Mouse (Mus musculus): ENCODE data around the gene Slc17a8.
A peak's percentile ranks its signal among the peaks of the same experiment; 100 is the strongest.
"Not testable (repeated sequence)": the region's sequence is repeated elsewhere in the genome, so short reads cannot be mapped to it uniquely, and the experiment has no call there.

The Slc17a8 gene

DNA sequence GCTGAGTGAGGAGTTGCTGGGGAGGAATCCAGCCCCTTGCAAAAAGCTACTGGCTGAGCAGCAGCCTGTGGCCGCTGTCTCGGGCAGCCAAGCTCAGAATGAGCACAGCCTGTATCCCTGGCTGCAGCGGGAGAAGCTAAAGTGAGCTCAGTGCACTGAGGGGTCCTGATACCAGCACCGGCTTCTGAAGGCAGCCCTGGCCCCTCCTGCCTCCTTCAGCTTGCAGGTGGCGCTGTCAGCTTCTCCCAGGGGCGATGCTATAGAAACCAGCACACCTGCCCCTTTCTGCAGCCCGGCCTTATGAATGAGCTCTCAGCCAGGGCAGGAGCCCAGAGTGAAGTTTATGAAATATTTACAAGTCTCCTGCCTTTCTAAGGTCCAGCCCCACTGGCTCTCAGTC is at the start of gene Slc17a8:
Gene Slc17a8 (minus strand): TSS at position 125 of the 400 bp plus-strand sequence.
- no peak for ATAC-seq (ENCODE audit: low TSS enrichment)

DNA sequence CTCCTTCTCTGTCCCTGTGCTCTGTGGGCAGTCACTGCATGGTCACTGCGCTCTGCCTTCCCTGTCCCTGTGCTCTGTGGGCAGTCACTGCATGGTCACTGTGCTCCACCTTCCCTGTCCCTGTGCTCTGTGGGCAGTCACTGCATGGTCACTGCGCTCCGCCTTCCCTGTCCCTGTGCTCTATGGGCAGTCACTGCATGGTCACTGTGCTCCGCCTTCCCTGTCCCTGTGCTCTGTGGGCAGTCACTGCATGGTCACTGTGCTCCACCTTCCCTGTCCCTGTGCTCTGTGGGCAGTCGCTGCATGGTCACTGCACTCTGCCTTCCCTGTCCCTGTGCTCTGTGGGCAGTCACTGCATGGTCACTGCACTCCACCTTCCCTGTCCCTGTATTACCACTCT is 49.3 kb upstream of the Slc17a8 start:
- not testable (repeated sequence) for ATAC-seq (ENCODE audit: low TSS enrichment)

DNA sequence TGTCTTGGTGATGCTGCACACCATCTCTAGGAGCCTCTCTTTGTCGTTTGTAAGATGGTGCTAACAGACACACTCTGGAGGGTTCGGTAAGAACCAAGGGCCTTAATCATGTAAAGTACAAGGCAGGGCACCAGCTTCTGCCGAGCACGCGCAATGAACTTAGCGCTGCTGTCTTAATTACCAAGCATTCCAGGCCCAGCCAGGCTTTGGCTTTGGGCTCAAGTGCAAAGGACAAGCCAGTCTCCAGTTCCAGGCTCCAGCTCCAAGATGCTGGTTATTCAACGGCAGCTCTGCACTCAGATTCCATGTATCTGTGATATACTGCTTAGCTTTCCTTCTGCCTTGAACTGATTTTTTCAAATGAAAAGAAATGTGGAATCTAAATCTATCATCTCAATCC is 46.5 kb upstream of the Slc17a8 start:
- no peak for ATAC-seq (ENCODE audit: low TSS enrichment)

DNA sequence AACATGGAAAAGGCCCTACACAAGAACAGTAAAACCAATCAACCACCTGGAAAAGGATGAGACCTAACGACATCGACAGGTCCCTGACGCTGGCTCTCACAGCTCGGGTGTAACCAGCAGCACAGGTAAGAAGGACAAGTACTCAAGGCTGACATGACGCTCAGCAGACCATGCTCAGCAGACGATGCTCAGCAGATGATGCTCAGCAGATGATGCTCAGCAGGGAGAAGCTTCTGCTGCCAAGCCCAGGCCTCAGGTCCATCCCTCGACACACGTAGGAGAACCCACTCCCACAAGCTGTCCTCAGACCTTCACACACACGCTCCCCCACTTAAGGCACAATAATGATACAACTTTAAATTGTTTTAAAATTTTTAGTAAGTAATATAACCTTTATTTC is 44.6 kb upstream of the Slc17a8 start:
- 0 out of 2 replicates have a peak, but pooled peaks have one; percentile 4 for ATAC-seq (ENCODE audit: low TSS enrichment)

DNA sequence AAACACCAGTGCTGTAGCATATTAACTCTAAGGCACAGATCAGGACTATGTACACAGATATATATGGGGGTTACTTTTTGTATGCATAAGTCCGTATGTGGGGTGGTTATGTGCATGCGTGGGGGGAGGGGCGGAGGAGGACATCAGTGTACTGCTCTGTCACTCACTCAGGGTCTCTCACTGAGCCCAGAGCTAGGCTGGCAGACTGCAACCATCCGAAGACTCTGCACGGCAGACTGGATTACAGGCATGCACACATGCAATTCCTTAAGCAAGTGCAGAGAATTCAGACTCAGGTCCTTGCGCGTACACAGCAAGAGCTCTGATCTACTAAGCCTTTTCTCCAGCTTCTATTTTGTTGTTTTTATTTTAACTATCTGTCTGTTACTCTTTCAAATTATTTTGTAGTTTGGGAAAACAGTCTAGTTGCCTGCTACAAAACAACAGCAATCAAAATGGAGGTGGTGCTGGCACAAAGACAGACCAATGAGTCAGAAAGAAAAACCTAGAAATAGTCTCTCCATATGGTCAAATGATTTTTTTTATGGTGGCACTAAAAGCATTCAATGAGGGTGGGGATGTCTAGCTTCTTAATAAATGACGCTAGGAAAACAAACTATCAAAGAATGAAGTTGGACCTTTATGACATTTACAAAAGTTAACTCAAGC is 44.1 kb upstream of the Slc17a8 start:
- peak; percentile 51 for ATAC-seq (ENCODE audit: low TSS enrichment)

DNA sequence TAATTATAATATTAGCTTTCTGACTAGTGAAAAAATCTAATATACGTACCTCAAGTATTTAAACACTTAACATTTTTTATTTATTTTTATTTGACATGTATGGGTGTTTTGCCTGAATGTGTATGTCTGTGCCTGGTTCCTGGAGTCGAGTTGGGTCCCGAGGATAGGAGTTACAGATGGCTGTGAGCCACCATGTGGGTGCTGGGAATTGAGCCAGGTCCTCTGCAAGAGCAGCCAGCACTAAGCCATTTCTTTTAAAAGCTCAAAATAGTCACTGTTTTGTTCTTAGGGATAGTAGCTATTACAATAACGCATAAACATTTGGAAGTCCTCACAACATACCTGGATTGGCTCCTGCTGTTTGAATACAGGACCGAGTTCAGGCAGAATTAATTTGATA is 35.3 kb upstream of the Slc17a8 start:
- no peak for ATAC-seq (ENCODE audit: low TSS enrichment)

DNA sequence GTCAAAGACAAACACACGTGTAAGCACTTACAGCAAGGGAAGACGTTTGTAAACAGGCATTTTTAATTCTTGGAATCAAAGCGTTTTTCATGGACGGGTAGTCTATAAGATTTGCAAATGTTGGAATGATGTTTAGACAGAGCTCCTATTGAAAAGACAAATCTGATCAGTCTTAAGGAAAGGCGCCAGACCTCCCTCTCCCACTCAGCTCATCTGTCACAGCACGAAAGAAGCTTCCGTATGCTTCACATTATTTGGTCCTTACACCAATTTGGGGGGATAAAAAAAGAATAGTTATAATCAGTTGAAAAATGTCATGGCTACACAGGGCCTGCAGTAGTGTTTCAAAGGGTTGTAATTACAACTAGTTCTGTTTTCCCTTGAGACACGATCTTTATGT is 31.9 kb upstream of the Slc17a8 start:
- ATAC-seq (ENCODE audit: low TSS enrichment), result peak; percentile 55; the same call in 1 of the 2 replicates

DNA sequence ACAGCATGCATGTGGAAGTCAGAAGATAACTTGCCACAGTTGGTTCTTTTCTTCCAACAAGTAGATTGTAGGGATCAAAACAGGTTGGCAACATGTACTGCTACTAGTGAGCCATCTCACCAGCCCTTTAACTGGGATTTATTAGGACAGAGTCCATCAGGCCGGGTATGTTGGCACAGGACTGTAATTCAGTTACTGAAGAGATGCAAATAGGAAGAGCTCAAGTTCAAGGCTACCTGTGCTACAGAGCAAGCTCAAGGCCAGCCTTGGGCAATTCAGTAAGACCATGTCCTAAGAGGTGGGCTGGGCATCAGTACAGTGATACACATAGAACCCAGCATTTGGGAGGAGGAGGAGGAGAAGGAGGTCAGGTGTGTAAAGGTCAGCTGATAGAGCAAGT is 30.6 kb upstream of the Slc17a8 start:
- ATAC-seq (ENCODE audit: low TSS enrichment), result no peak

DNA sequence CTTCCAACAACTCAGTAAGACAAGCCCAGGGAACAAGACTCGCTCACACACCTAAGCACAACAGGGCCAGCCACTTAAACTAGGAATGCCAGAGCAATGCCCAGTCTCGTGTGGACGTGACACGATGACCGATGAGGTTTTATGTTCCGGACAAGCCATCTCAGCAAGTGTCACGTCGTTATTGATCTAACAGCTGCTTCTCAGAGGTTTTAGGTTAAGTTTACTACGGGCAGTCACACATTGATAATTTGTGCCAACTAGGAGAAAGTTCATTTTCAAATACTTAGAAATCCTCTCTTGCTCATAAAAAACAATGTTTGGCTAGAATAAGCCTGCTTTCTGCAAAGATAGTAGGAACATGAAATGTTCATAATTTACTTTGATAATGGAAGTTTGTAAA is 25.9 kb upstream of the Slc17a8 start:
- ATAC-seq (ENCODE audit: low TSS enrichment), result no peak

DNA sequence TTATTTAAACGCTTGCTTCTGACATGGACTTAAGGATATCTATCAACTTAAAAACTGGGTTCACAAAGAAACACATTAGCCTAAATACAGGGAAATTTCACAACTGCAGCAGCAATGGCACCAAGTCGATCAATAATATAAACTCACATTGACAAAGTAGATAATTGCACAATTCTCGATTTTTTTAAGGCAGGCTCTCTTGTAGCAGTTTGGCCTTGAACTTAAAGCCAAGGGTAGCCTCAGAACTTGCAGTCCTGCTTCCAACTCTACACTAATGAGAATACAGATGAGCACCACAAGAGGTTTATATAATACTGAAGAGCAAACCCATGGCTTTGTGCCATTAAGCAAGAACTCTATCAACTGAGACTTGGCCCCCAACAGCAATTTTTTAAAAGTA is 15.9 kb upstream of the Slc17a8 start:
- ATAC-seq (ENCODE audit: low TSS enrichment), result no peak

DNA sequence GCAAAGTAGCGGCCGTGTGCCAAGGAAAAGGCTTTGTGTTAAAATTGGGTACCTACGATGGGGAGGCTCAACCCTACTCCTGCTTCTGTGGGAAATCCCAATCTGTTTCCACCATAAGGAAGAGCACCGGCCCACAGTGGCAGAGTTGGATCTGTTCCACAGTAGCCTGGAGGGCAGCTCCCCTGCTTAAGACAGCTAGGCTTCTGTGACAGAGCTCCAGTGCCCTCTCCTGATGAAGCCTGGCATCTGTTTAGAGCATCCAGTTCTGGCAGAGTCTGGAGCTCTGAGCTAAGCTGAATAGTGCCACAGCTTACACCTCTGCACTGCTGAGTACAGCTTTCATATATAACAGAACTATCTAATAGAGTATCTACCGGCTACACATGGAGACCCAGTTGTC is 14.0 kb upstream of the Slc17a8 start:
- peak; percentile 96 for ATAC-seq (ENCODE audit: low TSS enrichment)

DNA sequence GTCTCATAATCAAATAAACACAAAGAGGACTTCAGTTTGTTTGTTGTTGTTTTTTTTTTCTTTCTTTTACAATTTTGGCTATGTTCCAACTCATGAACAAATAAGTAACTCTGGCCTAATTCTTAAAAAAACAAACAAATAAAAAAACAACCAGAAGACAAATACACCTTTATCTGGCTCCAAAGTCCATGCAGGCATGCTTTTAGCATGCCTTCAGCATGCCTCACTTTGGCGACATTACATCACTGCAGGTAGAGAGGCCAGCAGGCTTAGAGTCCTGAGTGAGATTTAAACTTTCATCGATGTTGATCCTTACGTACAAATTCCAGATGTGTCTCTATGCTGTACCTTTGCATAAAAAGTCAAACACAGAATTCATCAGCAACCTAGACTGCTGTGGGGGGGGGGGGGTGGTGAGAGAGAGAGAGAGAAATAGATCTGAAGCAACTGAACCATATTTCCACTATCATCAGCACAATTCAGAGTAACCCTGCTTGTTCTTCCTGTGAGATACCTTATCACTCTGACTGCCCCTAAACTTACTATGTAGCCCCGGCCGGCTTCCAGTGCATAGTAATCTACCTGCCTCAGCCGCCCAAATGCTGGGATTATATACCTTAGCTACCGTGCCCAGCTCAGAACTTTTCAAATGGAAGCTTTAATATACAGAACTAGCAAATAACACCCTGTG is 12.8 kb upstream of the Slc17a8 start:
- ATAC-seq (ENCODE audit: low TSS enrichment), result no peak

DNA sequence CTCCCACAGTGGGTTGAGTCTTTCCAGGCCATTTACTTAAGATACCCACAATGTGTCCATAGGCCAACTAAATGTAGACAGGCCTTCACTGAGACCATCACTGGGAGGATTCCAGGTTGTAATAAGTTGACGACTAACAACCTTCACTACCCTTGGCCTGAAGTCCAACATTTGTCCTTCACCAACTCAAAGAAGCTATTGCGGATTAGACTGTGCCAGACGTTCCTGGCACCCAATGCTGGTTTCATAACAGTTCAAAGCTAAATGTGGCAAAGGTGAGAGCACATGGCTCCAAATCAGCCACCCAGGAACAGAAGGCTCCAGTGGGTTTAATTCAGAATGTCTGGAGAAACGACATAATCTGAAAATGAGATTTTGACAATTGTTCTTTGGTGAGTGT is 12.1 kb upstream of the Slc17a8 start:
- no peak for ATAC-seq (ENCODE audit: low TSS enrichment)

DNA sequence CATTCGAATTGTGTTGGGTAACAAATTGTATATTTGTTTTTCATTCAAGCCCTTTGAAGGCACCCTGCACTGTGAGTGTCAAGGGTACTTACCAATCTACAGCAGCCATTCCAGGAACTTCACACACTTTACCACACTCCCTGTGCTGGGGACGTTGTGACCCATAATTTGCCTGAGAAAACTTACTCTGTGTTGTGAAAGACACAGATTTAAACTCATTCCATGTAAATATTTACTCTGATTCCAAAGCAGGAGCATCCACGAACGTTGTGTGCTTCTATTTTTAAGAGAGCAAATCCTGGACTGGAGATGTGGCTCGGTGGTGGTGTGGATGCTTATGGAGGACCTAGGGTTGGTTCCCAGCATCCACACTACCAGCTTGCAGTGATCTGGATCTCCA is 10.8 kb upstream of the Slc17a8 start:
- no peak for ATAC-seq (ENCODE audit: low TSS enrichment)

DNA sequence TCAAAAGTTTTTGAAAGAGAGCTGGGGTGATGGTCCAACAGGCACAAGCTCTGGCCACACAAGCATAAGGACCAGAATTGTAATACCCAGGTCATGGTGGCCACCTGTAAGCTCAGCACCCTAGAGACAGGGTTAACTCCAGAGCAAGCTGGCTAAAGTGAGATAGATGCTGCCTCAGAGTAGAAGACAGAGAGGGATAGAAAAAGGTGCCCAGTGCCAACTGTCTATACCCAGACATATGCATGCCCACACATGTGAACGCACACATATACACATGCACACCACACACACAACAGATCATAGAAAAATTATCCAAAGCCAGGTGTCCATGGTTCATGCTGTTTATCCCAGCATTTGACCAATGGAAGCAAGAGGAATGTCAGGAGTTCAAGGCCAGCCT is 9.5 kb upstream of the Slc17a8 start:
- ATAC-seq (ENCODE audit: low TSS enrichment), result no peak

DNA sequence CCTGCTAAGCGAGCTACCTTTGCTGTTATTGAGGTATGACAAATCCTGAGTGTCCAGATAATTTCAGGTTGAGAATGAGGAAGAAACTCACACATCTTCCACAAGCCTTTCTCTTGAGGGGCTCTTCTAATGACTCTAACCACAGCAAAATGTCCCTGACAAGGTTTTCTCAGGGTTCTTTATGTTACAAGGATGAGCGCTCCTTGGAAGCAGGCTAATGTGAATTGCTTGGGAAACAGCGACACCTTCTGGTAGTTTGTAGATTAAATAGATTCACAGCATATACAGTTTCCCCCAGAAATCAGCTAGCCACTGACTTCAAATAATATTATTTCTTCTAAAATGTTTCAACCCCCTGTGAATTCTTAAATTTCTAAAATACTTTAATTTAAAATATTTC is 9.0 kb upstream of the Slc17a8 start:
- peak; percentile 84 for ATAC-seq (ENCODE audit: low TSS enrichment)

DNA sequence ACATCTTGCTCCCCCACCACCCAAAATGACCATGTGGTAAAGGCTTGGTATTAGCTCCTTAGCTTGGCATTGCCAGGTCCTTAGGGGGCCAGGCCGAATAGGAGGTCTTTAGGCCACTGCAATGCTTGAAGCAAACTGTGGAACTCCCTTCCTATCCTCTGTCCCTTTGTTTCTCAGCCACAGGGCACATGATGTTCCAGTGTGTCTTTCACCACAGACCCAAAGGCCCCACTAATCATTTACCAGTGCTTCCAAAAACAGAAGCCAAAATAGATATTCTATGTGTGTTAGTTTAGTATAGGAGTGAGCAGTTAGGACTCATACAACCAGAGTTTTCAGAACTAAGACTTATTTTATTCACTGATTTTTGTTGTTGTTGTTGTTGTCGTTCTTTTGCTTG is 5.7 kb upstream of the Slc17a8 start:
- ATAC-seq (ENCODE audit: low TSS enrichment), result no peak

DNA sequence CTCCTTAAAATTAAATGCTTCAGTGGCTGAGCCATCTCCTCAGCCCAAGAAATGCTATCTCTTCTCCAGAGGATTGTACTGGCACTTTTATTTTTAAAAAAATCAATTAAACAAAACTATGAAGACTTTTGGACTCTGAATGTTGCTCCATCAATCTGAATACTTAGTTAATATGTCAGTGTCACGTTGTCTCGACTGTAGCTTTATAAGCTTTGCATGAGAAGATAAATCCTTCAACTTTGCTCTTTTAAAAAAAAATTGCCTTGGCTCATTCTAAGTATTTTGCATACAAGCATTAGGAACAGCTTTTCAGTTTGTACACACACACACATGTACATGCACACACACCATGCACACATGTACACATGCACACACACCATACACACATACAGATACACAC is 3.1 kb upstream of the Slc17a8 start:
- ATAC-seq (ENCODE audit: low TSS enrichment), result no peak

DNA sequence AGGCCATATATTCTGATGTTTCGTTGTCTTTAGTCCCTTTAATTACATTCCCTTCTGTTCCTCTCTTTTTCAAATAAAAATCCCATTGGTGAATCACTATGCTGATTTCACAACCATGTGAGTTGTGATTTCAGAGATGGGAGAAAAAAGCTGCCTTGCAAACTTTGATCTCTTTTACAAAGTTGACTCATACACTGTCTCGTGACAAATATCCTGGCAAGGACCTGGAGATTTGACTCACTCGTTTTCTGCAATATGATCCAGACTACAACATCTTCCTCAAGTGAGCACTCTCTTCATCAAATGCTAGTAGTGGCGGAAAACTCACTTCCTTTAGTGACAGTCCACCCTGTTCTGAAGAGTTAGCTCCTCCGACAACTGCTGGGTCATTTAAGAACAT is 21.7 kb downstream of the Slc17a8 start:
- peak; percentile 27; the same call in 1 of the 2 replicates for ATAC-seq (ENCODE audit: low TSS enrichment)

DNA sequence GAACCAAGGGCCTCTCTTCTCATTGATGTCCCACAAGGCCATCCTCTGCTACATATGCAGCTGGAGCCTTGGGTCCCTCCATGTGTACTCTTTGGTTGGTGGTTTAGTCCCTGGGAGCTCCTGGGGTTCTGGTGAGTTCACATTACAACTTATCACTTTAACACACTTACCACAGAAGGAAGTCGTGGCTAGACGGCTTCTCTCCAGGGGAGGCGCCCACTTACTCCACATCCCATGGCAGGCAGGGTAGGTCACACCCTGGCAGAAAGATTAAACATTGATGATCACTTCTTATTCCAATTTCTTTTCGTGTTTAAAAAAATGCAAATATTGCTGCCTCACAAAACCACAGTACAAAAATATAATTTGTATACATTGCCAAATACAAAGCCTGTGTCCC is 23.8 kb downstream of the Slc17a8 start:
- no peak for ATAC-seq (ENCODE audit: low TSS enrichment)

DNA sequence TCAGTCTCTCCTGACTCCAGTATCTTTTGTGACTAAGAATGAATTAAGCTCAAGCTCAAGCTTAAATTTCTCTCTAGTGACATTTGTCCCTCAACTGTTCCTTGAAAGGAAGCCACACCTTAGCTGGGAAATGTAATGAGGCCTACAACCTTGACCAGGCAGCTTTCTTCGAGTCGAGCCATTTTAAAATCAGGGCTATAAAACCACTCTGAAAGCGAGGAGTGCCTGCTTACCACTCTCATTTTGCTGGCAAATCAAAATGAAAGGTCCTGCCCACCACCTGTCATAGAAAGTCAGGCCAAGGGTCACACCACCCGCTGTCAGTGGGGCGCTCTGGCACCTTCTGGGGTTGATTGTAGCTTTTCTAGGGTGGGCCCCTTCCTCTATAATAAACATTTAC is 25.1 kb downstream of the Slc17a8 start:
- no peak for ATAC-seq (ENCODE audit: low TSS enrichment)

DNA sequence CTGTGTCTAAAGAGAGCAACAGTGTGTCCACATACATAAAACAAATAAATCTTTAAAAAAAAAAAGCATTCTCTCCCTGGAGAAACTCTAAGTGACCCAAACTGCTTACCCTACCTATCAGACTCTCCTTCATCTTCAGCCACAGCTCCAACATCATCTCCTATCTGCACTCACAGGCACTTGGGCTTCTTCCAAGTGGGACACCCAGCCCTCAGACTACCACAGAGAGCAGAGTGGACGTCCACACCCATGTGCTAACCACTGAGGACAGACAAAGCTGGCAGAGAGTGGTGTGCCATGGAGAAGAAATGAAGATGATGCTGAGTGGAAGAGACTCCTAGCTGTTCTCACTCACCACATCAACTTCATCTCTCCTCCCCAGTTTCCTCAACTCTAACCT is 25.5 kb downstream of the Slc17a8 start:
- ATAC-seq (ENCODE audit: low TSS enrichment), result no peak

DNA sequence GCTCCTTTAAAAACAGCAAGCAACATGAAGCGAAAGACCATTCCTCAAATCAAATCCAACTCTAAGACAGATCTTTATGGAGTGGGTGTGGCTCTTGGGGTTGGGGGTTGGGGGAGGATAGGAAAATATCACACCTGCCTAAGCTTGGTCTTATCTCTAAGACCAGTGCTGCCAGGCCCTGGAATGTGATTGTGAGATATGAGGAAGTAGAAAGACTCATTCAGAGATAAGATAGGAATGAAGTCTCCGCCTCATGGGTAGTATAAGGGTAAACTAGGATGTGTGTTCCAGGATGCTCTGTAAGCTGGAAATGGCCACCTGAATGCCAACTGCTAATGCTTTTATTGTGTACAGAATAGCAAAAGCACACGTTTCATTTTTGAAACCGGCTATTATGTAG is 26.7 kb downstream of the Slc17a8 start:
- ATAC-seq (ENCODE audit: low TSS enrichment), result no peak

DNA sequence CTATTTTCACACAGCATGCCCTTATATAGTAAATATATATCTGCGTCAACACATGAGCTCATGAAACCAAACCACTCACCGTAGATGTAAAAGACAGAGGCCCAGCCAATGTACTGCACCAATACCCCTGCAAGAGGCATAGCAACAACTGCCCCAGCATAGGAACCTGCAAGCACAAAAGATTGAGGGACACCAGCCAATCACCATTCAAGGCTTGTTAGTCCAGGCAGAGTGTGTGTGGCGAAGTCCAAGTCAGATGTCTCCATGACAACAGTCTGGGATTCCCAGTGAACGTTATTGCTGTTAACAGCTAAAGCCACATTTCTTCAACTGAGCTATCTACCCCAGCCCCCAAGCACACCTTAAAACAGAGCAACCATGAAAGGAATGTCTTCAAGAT is 28.3 kb downstream of the Slc17a8 start:
- no peak for ATAC-seq (ENCODE audit: low TSS enrichment)
